Mouse (Mus musculus): ENCODE results near the gene Inca1. TPM values are rescaled to one million over a fixed set of nuclear protein-coding genes. Genes with fewer than 3 reads are reported as not detected.

Inca1 gene
- total and polyA plus RNA-seq, 3 experiments = 0.35 to 2.2 TPM; not detected in 1

DNA sequence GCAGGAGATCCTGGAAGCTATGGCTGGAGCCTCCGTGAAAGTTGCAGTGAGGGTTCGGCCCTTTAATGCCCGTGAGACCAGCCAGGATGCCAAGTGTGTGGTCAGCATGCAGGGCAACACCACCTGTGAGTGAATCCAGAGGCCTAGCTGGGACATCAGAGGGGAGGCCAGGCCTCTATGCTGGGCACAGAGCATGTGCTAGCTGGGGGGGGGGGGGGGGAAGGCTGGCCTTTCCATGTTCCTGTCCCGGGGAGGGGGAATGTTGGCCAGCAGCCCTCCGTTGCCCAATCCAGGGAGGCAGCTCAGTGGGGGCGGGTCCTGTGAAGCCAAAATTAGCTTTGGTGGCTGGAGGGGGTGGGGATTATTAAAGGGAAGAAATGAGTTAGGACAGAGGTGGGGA is 2.8 kb upstream of the Inca1 start:
- no peak for TF ChIP-seq MAX (IDR thresholded peaks at IDR 0.05; ENCODE audit: low read length)
- no peak for TF ChIP-seq TBP (IDR thresholded peaks at IDR 0.05; ENCODE audit: low read depth, low read length)
- no peak for TF ChIP-seq TAL1 (IDR thresholded peaks at IDR 0.05; ENCODE audit: low read length)
- TF ChIP-seq CHD1 (IDR thresholded peaks at IDR 0.05; ENCODE audit: low read depth, low read length) = no peak
- no peak for TF ChIP-seq SIN3A (IDR thresholded peaks at IDR 0.05; ENCODE audit: low read length)
- no peak for TF ChIP-seq NELFE (IDR thresholded peaks at IDR 0.05; ENCODE audit: low read depth, low read length)
- no peak for TF ChIP-seq ZMIZ1 (IDR thresholded peaks at IDR 0.05; ENCODE audit: low read depth, low read length)
- no peak for TF ChIP-seq ZKSCAN1 (IDR thresholded peaks at IDR 0.05; ENCODE audit: low read depth, low read length)
- TF ChIP-seq UBTF (IDR thresholded peaks at IDR 0.05; ENCODE audit: borderline replicate concordance, insufficient read depth, low read depth, low read length) = no peak
- TF ChIP-seq EP300 (IDR thresholded peaks at IDR 0.05; ENCODE audit: low read depth in 1 of 2, low read length in 2 of 2) = no peak
- TF ChIP-seq HCFC1 (IDR thresholded peaks at IDR 0.05; ENCODE audit: low read depth, low read length) = no peak
- TF ChIP-seq USF2 (IDR thresholded peaks at IDR 0.05; ENCODE audit: borderline replicate concordance in 1 of 2, insufficient read depth in 1 of 2, low read depth in 1 of 2, low read length in 2 of 2) = no peak
- Histone ChIP-seq H3K9ac (ENCODE audit: control insufficient read depth, low read depth, low read length, poor library complexity, severe bottlenecking) (no peak overlapping the region), H3K4me1 (ENCODE audit: control insufficient read depth in 1 of 2, insufficient read depth in 2 of 2, low read length in 2 of 2) (peaks cover 3 to 7% of the 10 kb centered on the region in 2 experiments; a peak in 3 of 4 replicates), H3K27me3 (ENCODE audit: control insufficient read depth in 1 of 2, insufficient read depth in 2 of 2, low read length in 2 of 2) (no peaks in the 10 kb centered on the region), H3K4me3 (ENCODE audit: control insufficient read depth in 1 of 2, insufficient read depth in 1 of 2, low read depth in 2 of 2, low read length in 2 of 2) (no peak overlapping the region), H3K79me2 (ENCODE audit: control insufficient read depth, insufficient read depth, low read length, poor library complexity) (no peaks in the 10 kb centered on the region; the same call in 1 of the 2 replicates), H3K27ac (ENCODE audit: control insufficient read depth, low read depth, low read length) (no peak overlapping the region), H3K36me3 (ENCODE audit: control insufficient read depth in 1 of 2, insufficient read depth in 2 of 2, low read length in 2 of 2) (peaks cover 0 to 5% of the 10 kb centered on the region in 2 experiments; a peak in 2 of 4 replicates), H3K9me3 (replicated peaks; ENCODE audit: insufficient read depth, low read length) (no peaks in the 10 kb centered on the region)
- no peak for DNase-seq (ENCODE audit: low read depth, low spot score)

- TF ChIP-seq POLR2AphosphoS2 (IDR thresholded peaks at IDR 0.05; ENCODE audit: low read length) (no peak), CHD2 (IDR thresholded peaks at IDR 0.05; ENCODE audit: low read length) (no peak), BHLHE40 (IDR thresholded peaks at IDR 0.05; ENCODE audit: borderline replicate concordance, low read depth, low read length) (no peak), POLR2A (IDR thresholded peaks at IDR 0.05; ENCODE audit: control insufficient read depth in 1 of 2, insufficient read depth in 1 of 2, low read depth in 1 of 2, low read length in 2 of 2, poor library complexity in 1 of 2) (no peak), HCFC1 (IDR thresholded peaks at IDR 0.05; ENCODE audit: low read depth, low read length) (no peak), RAD21 (IDR thresholded peaks at IDR 0.05; ENCODE audit: low read depth, low read length) (no peak), ZMIZ1 (IDR thresholded peaks at IDR 0.05; ENCODE audit: low read depth, low read length) (no peak), MYB (IDR thresholded peaks at IDR 0.05; ENCODE audit: low read depth, low read length) (no peak), TBP (IDR thresholded peaks at IDR 0.05; ENCODE audit: low read depth, low read length) (no peak), TAL1 (IDR thresholded peaks at IDR 0.05; ENCODE audit: low read length) (no peak), E2F4 (IDR thresholded peaks at IDR 0.05; ENCODE audit: borderline replicate concordance, low read depth, low read length) (no peak), SIN3A (IDR thresholded peaks at IDR 0.05; ENCODE audit: low read length) (no peak), MAX (IDR thresholded peaks at IDR 0.05; ENCODE audit: low read length) (no peak), UBTF (IDR thresholded peaks at IDR 0.05; ENCODE audit: borderline replicate concordance, insufficient read depth, low read depth, low read length) (no peak), ZC3H11A (IDR thresholded peaks at IDR 0.05; ENCODE audit: low read depth, low read length) (no peak), MXI1 (IDR thresholded peaks at IDR 0.05; ENCODE audit: low read depth, low read length) (no peak), MEF2A (IDR thresholded peaks at IDR 0.05; ENCODE audit: extremely low read depth, insufficient replicate concordance, low read depth, low read length, poor library complexity, severe bottlenecking) (no peak)
- peaks cover 0 to 5% of the 10 kb centered on the region in 2 experiments; a peak in 2 of 4 replicates for H3K36me3 ChIP-seq (ENCODE audit: control insufficient read depth in 1 of 2, insufficient read depth in 2 of 2, low read length in 2 of 2)
- H3K9me3 ChIP-seq (replicated peaks; ENCODE audit: insufficient read depth, low read length) = no peaks in the 10 kb centered on the region
- no peaks in the 10 kb centered on the region for H3K27me3 ChIP-seq (ENCODE audit: control insufficient read depth in 1 of 2, insufficient read depth in 2 of 2, low read length in 2 of 2)
- no peak overlapping the region for H3K27ac ChIP-seq (ENCODE audit: control insufficient read depth, low read depth, low read length)
- DNase-seq (ENCODE audit: low read depth, low spot score) = no peak
- no peak overlapping the region for H3K9ac ChIP-seq (ENCODE audit: control insufficient read depth, low read depth, low read length, poor library complexity, severe bottlenecking)
- no peak overlapping the region for H3K4me3 ChIP-seq (ENCODE audit: control insufficient read depth in 1 of 2, insufficient read depth in 1 of 2, low read depth in 2 of 2, low read length in 2 of 2)
- H3K79me2 ChIP-seq (ENCODE audit: control insufficient read depth, insufficient read depth, low read length, poor library complexity) = no peaks in the 10 kb centered on the region; the same call in 1 of the 2 replicates
- peaks cover 3 to 7% of the 10 kb centered on the region in 2 experiments; a peak in 3 of 4 replicates for H3K4me1 ChIP-seq (ENCODE audit: control insufficient read depth in 1 of 2, insufficient read depth in 2 of 2, low read length in 2 of 2)
Measured at GRCm38 (mm10) chr11:70701984-70702733, 2.2 kb upstream of the Inca1 start.

Data from MEL (cell line).